ENCODE assay signal across 8 mouse cellular contexts in genomic region chr7:73422223-73423113, GRCm38 (mm10). TPM values are rescaled to one million over a fixed set of nuclear protein-coding genes. Genes with fewer than 3 reads are reported as not detected.
A peak's percentile ranks its signal among the peaks of the same experiment; 100 is the strongest.
DNase-seq lines count a peak whose midpoint lies in the region; ATAC-seq and TF ChIP-seq lines count a peak whose summit lies in the region.

No protein-coding gene starts in this region.

- peak; percentile 84 for DNase-seq in ZHBTc4 (ENCODE audit: low read depth, low spot score)
- DNase-seq in gastrocnemius, adult 2 months = peak; percentile 76
- DNase-seq in kidney, postnatal 0 days (ENCODE audit: low spot score) = peak; percentile 87
- peak; percentile 48 for DNase-seq in liver, embryonic 13.5 days
- peak; percentile 70 for DNase-seq in thymus, adult 2 months

- no peaks in the 10 kb centered on the region for H3K79me3 ChIP-seq in C2C12 (ENCODE audit: low read depth)

- no peak overlapping the region for H3K4me2 ChIP-seq in kidney, postnatal 0 days (ENCODE audit: low read length)
- H3K4me2 ChIP-seq in liver, embryonic 13.5 days = no peak overlapping the region
- no peak overlapping the region for H3K4me2 ChIP-seq in neural tube, embryonic 13.5 days

- H3ac ChIP-seq in C2C12 (ENCODE audit: control insufficient read depth, insufficient read length, low read depth) = no peak overlapping the region

- 26% methylated on average over 12 of the region's 12 CpGs for WGBS in kidney, postnatal 0 days
- WGBS in liver, embryonic 13.5 days (ENCODE audit: insufficient replicate concordance) = 30% methylated on average over 12 of the region's 12 CpGs
- WGBS in neural tube, embryonic 13.5 days = 22% methylated on average over 12 of the region's 12 CpGs
- WGBS in thymus, adult 2 months = 40% methylated on average over 12 of the region's 12 CpGs

- no peak for TF ChIP-seq POLR2A in thymus, adult 2 months (IDR thresholded peaks at IDR 0.05; ENCODE audit: control insufficient read depth, extremely low read depth, insufficient read depth, low read length, poor library complexity)

- peak; percentile 64 for TF ChIP-seq CTCF in C2C12 (IDR thresholded peaks at IDR 0.05; ENCODE audit: control insufficient read depth, insufficient read depth, insufficient read length)
- peak; percentile 88 for TF ChIP-seq CTCF in gastrocnemius, adult 2 months (IDR thresholded peaks at IDR 0.05)
- peak; percentile 92 for TF ChIP-seq CTCF in kidney, postnatal 0 days (IDR thresholded peaks at IDR 0.05; ENCODE audit: low read depth)
- no peak; the same call in 1 of the 2 replicates for TF ChIP-seq CTCF in thymus, adult 2 months (IDR thresholded peaks at IDR 0.05; ENCODE audit: borderline replicate concordance, control insufficient read depth, extremely low read depth, insufficient read depth, low read length, poor library complexity)

- intact Hi-C loops in gastrocnemius, adult 2 months (cut with DNase I) = loop anchor here (2.0 kb wide), 3 partner anchors 46 to 1022 kb away; no protein-coding TSS in a partner anchor

- no peak overlapping the region for H3K4me3 ChIP-seq in C2C12 (ENCODE audit: insufficient read depth, poor library complexity, severe bottlenecking)
- H3K4me3 ChIP-seq in gastrocnemius, adult 2 months = no peak overlapping the region
- H3K4me3 ChIP-seq in kidney, postnatal 0 days (replicated peaks; ENCODE audit: low read depth, low read length) = no peak overlapping the region
- H3K4me3 ChIP-seq in liver, embryonic 13.5 days (replicated peaks) = no peak overlapping the region
- no peak overlapping the region for H3K4me3 ChIP-seq in neural tube, embryonic 13.5 days
- H3K4me3 ChIP-seq in thymus, adult 2 months (ENCODE audit: control insufficient read depth, insufficient read depth, low read length) = no peak overlapping the region

- no peaks in the 10 kb centered on the region for H3K9me3 ChIP-seq in kidney, postnatal 0 days (replicated peaks; ENCODE audit: low read length)
- H3K9me3 ChIP-seq in liver, embryonic 13.5 days (replicated peaks) = no peaks in the 10 kb centered on the region
- H3K9me3 ChIP-seq in neural tube, embryonic 13.5 days = no peaks in the 10 kb centered on the region

- no peaks in the 10 kb centered on the region for H3K27me3 ChIP-seq in C2C12 (ENCODE audit: control insufficient read depth, insufficient read depth, insufficient read length)
- H3K27me3 ChIP-seq in kidney, postnatal 0 days (ENCODE audit: insufficient read depth, low read length) = no peaks in the 10 kb centered on the region
- no peaks in the 10 kb centered on the region for H3K27me3 ChIP-seq in liver, embryonic 13.5 days
- no peaks in the 10 kb centered on the region for H3K27me3 ChIP-seq in neural tube, embryonic 13.5 days
- H3K27me3 ChIP-seq in thymus, adult 2 months (ENCODE audit: control insufficient read depth, insufficient read depth, low read length) = no peaks in the 10 kb centered on the region

- H3K4me1 ChIP-seq in kidney, postnatal 0 days (replicated peaks; ENCODE audit: insufficient read depth, low read length) = no peaks in the 10 kb centered on the region
- H3K4me1 ChIP-seq in liver, embryonic 13.5 days (replicated peaks) = peaks cover 3% of the 10 kb centered on the region; the same call in 1 of the 2 replicates
- peaks cover 76% of the 10 kb centered on the region for H3K4me1 ChIP-seq in neural tube, embryonic 13.5 days (replicated peaks)
- H3K4me1 ChIP-seq in thymus, adult 2 months (replicated peaks; ENCODE audit: control insufficient read depth, insufficient read depth, low read length) = no peaks in the 10 kb centered on the region

- peak overlapping the region; percentile 67 for H3K27ac ChIP-seq in gastrocnemius, adult 2 months
- H3K27ac ChIP-seq in kidney, postnatal 0 days = no peak overlapping the region
- H3K27ac ChIP-seq in liver, embryonic 13.5 days = no peak overlapping the region
- H3K27ac ChIP-seq in neural tube, embryonic 13.5 days (replicated peaks) = peak overlapping the region; percentile 71
- H3K27ac ChIP-seq in thymus, adult 2 months (ENCODE audit: control insufficient read depth, insufficient read depth, low read length) = no peak overlapping the region

- H3K9ac ChIP-seq in kidney, postnatal 0 days (ENCODE audit: low read depth, low read length) = no peak overlapping the region
- no peak overlapping the region for H3K9ac ChIP-seq in liver, embryonic 13.5 days
- H3K9ac ChIP-seq in neural tube, embryonic 13.5 days = no peak overlapping the region

- H3K36me3 ChIP-seq in C2C12 (ENCODE audit: control insufficient read depth, insufficient read depth) = no peaks in the 10 kb centered on the region
- peaks cover 4% of the 10 kb centered on the region; the same call in 1 of the 2 replicates for H3K36me3 ChIP-seq in kidney, postnatal 0 days (ENCODE audit: insufficient read depth, low read length)
- H3K36me3 ChIP-seq in liver, embryonic 13.5 days = peaks cover 9% of the 10 kb centered on the region
- H3K36me3 ChIP-seq in neural tube, embryonic 13.5 days = peaks cover 39% of the 10 kb centered on the region
- no peaks in the 10 kb centered on the region for H3K36me3 ChIP-seq in thymus, adult 2 months (ENCODE audit: control insufficient read depth, insufficient read depth, low read length)

- peak; percentile 91 for ATAC-seq in common myeloid progenitor, adult 5-6 weeks (replicated peaks; ENCODE audit: low read depth, poor library complexity, severe bottlenecking)
- no peak; the same call in 1 of the 2 replicates for ATAC-seq in kidney, postnatal 0 days (replicated peaks; ENCODE audit: low FRiP score, low read depth)
- no peak for ATAC-seq in liver, embryonic 13.5 days (ENCODE audit: low read depth)
- no peak for ATAC-seq in neural tube, embryonic 13.5 days (ENCODE audit: low read depth)

- no peaks in the 10 kb centered on the region for H3K79me2 ChIP-seq in C2C12 (ENCODE audit: control insufficient read depth, insufficient read depth)

TF ChIP-seq in C2C12, 6 proteins besides CTCF, POLR2A, EP300 and RAD21:
- no peak for TF ChIP-seq USF1 (IDR thresholded peaks at IDR 0.05; ENCODE audit: low read depth)
- TF ChIP-seq MYOD1 (IDR thresholded peaks at IDR 0.05; ENCODE audit: control insufficient read depth, insufficient read length, low read depth) = no peak
- no peak for TF ChIP-seq CEBPB (IDR thresholded peaks at IDR 0.05; ENCODE audit: low read depth)
- no peak for TF ChIP-seq FOSL1 (IDR thresholded peaks at IDR 0.05; ENCODE audit: insufficient read depth, low read length, poor library complexity, severe bottlenecking)
- TF ChIP-seq MYOG (IDR thresholded peaks at IDR 0.05; ENCODE audit: control insufficient read depth, extremely low read depth, insufficient read length) = no peak
- TF ChIP-seq MAX (IDR thresholded peaks at IDR 0.05) = no peak

RNA-seq across cellular contexts. Expression of gene Rgma, which starts 47.2 kb away (rescaled TPM):
- 1.4 TPM for polyA plus RNA-seq in C2C12 (2012; fragmentation: generic; extraction: Trizol)
- not detected in 2 replicates for total RNA-seq in common myeloid progenitor, adult 5-6 weeks (2017)
- total RNA-seq in gastrocnemius, adult 2 months (2021) = 10 to 100 TPM; 46.1 to 52.4 TPM
- polyA plus RNA-seq in kidney, postnatal 0 days (2015; fragmentation: Nextera tagmentation; extraction: Ambion mirVana) = 6.6 and 6.7 TPM in 2 replicates
- 0.23 and 0.31 TPM in 2 replicates for polyA plus RNA-seq in liver, embryonic 13.5 days (2015; fragmentation: Nextera tagmentation; extraction: Ambion mirVana)
- 41.4 and 49.6 TPM in 2 replicates for polyA plus RNA-seq in neural tube, embryonic 13.5 days (2015; fragmentation: Nextera tagmentation; extraction: Ambion mirVana)
- 13.3 and 13.4 TPM in 2 replicates for polyA plus RNA-seq in thymus, adult 2 months (2012; rRNA removed)

Comparison
In these comparisons a context has a peak if more than half of its experiments do, and no peak if none do; other contexts are left out.
1. H3K27ac ChIP-seq: peak in gastrocnemius, adult 2 months (single experiment) and neural tube, embryonic 13.5 days (single experiment); none in kidney, postnatal 0 days (single experiment), liver, embryonic 13.5 days (single experiment) and thymus, adult 2 months (single experiment).
2. Peak in every context shown above with its lines, with median percentiles within 50 percentile points of each other: DNase-seq.